Mouse (Mus musculus): Measurements from ENCODE around the gene Trub2. TPM values are rescaled to one million over a fixed set of nuclear protein-coding genes. Genes with fewer than 3 reads are reported as not detected.
A peak's percentile ranks its signal among the peaks of the same experiment; 100 is the strongest.
"Not testable (repeated sequence)": the region's sequence is repeated elsewhere in the genome, so short reads cannot be mapped to it uniquely, and the experiment has no call there.

Gene Trub2
- polyA plus RNA-seq, 1 experiment from 2014 or later, result 30.5 TPM

DNA sequence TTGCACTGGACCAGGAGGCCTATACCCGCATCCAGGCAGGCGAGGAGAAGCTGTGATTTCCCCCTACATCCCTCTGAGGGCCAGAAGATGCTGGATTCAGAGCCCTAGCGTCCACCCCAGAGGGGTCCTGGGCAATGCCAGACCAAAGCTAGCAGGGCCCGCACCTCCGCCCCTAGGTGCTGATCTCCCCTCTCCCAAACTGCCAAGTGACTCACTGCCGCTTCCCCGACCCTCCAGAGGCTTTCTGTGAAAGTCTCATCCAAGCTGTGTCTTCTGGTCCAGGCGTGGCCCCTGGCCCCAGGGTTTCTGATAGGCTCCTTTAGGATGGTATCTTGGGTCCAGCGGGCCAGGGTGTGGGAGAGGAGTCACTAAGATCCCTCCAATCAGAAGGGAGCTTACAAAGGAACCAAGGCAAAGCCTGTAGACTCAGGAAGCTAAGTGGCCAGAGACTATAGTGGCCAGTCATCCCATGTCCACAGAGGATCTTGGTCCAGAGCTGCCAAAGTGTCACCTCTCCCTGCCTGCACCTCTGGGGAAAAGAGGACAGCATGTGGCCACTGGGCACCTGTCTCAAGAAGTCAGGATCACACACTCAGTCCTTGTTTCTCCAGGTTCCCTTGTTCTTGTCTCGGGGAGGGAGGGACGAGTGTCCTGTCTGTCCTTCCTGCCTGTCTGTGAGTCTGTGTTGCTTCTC, 27.5 kb upstream of the Trub2 start:
- no peak overlapping the region for H3K27ac ChIP-seq
- peaks cover 39% of the 10 kb centered on the region for H3K36me3 ChIP-seq
- no peak for ATAC-seq

DNA sequence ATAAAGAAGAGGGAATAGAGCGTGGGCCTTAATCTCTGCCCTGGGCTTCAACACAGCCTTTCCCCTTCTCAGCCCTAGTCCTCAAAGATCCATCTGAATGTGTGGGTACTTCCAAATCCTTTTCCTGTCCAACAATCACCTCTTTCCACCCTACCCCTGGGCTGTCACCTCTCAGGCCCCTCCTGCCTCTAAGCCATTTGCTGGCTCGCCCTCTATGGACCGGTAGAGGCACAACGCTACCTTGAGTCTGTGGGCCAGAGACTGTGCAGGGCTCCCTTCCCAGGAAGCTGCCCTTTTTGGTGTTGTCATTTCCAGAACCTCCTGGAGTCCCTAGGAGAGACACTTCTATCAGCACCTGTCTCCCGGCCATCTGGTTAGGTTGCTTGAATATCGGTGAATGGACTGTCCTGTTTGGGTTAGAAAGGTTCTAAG, 15.1 kb upstream of the Trub2 start:
- peaks cover 31% of the 10 kb centered on the region for H3K36me3 ChIP-seq
- H3K4me1 ChIP-seq (replicated peaks), result peaks cover 11% of the 10 kb centered on the region
- peak overlapping the region; percentile 90 for H3K9ac ChIP-seq
- H3K9me3 ChIP-seq, result no peaks in the 10 kb centered on the region
- ATAC-seq, result peak; percentile 39
- H3K27me3 ChIP-seq (replicated peaks), result no peaks in the 10 kb centered on the region
- WGBS, result 17% methylated on average over 6 of the region's 6 CpGs
- H3K4me2 ChIP-seq (replicated peaks), result peak overlapping the region; percentile 85
- H3K27ac ChIP-seq, result peak overlapping the region; percentile 86; the same call in 1 of the 2 replicates
- peak overlapping the region; percentile 90 for H3K4me3 ChIP-seq (replicated peaks)

More for the DNA sequence above, 27.5 kb upstream of the Trub2 start:
- no peaks in the 10 kb centered on the region for H3K27me3 ChIP-seq (replicated peaks)
- no peak overlapping the region for H3K4me3 ChIP-seq (replicated peaks)
- H3K4me1 ChIP-seq (replicated peaks), result peaks cover 6% of the 10 kb centered on the region
- H3K9me3 ChIP-seq, result no peaks in the 10 kb centered on the region
- 80% methylated on average over 11 of the region's 11 CpGs for WGBS
- H3K9ac ChIP-seq, result no peak overlapping the region
- H3K4me2 ChIP-seq (replicated peaks), result no peak overlapping the region

DNA sequence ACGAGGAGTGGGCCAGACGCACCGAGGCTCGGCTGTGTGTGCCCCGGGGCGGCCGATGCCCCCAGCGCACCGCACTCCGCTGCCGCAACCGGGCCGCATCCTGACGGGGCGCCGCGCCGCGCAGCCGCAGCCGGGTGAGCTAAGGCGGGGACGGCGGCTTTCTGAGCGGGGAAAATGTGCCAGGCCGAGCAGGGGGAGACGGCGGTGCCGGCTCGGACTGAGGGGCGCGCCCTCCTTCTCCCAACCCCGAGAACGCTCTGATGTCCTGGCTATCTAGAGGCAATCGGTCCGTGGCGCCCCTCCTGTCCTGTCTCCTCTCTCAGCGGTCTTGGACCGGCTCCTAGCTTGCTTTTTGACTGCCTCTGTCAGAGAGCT, 14.5 kb upstream of the Trub2 start:
- peaks cover 11% of the 10 kb centered on the region for H3K4me1 ChIP-seq (replicated peaks)
- WGBS, result under 1% methylated on average over 30 of the region's 39 CpGs
- H3K27ac ChIP-seq, result peak overlapping the region; percentile 86
- ATAC-seq, result peak; percentile 57
- peak overlapping the region; percentile 85 for H3K4me2 ChIP-seq (replicated peaks)
- H3K9ac ChIP-seq, result peak overlapping the region; percentile 90
- H3K27me3 ChIP-seq (replicated peaks), result no peaks in the 10 kb centered on the region
- peak overlapping the region; percentile 90 for H3K4me3 ChIP-seq (replicated peaks)
- peaks cover 25% of the 10 kb centered on the region for H3K36me3 ChIP-seq
- no peaks in the 10 kb centered on the region for H3K9me3 ChIP-seq

- H3K9ac ChIP-seq, result peak within 1 kb of the TSS; percentile 90
- no peaks in the 10 kb centered on the region for H3K9me3 ChIP-seq
- WGBS, result 5% methylated on average over 28 of the region's 28 CpGs
- peaks cover 11% of the 10 kb centered on the region for H3K4me1 ChIP-seq (replicated peaks)
- peak within 1 kb of the TSS; percentile 85 for H3K4me2 ChIP-seq (replicated peaks)
- H3K36me3 ChIP-seq, result peaks cover 21% of the 10 kb centered on the region
- H3K4me3 ChIP-seq (replicated peaks), result peak within 1 kb of the TSS; percentile 90
- H3K27me3 ChIP-seq (replicated peaks), result no peaks in the 10 kb centered on the region
- peak; percentile 98 for ATAC-seq
- peak within 1 kb of the TSS; percentile 86 for H3K27ac ChIP-seq
Measured at GRCm38 (mm10) chr2:29802075-29802826, 13.9 kb upstream of the Trub2 start, which contains the start of gene Slc27a4. Gene Slc27a4, plus strand, starts transcription at chr2:29802634.

DNA sequence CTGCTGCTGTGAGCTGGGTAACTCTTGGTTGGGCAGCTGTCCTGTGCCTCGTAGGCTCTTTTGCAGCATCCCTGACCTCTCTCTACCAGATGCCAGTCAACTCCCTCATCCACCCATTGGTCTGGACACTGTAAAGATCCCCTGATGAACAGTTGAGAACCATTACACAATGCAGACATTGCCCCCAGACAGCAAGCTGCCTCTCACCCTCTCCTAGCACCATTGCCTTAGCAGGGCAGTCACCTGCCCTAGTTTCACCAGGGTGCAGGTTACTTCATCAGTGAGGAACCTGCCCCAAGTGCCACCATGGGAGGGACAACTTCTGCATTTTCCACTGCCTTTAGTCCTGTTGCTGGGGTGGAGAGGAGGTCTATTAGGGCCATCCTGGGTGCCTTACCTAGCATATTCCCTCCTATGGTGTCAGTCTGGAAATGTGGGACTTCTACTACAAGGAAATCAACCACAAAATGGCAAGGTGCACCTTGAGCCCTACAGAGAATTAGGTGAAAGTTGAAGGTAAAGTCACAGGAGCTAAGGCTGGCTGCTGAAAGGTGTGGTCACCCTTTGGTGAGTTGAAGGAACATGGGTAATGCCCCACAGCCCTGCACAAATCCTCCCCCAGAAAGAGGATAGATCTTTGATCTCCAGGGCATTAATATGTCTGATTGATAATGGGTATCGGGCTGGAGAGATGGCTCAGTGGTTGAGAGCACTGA, 4.6 kb upstream of the Trub2 start:
- H3K27ac ChIP-seq, result peak overlapping the region; percentile 48; the same call in 1 of the 2 replicates
- 95% methylated on average over 2 of the region's 2 CpGs for WGBS
- ATAC-seq, result peak; percentile 61

GRCm38 (mm10) chr2:29787104-29787917, 991 bp downstream of the Trub2 start, which contains the start of gene Coq4:
Gene Coq4, plus strand, starts transcription at chr2:29787493.
- peak within 1 kb of the TSS; percentile 81 for H3K9ac ChIP-seq
- 2% methylated on average over 31 of the region's 31 CpGs for WGBS
- peak within 1 kb of the TSS; percentile 77 for H3K27ac ChIP-seq
- peak within 1 kb of the TSS; percentile 84 for H3K4me3 ChIP-seq (replicated peaks)
- H3K36me3 ChIP-seq, result peaks cover 33% of the 10 kb centered on the region
- ATAC-seq, result peak; percentile 89
- H3K4me1 ChIP-seq (replicated peaks), result peaks cover 7% of the 10 kb centered on the region; the same call in 1 of the 2 replicates
- no peaks in the 10 kb centered on the region for H3K9me3 ChIP-seq
- peak within 1 kb of the TSS; percentile 86 for H3K4me2 ChIP-seq (replicated peaks)
- no peaks in the 10 kb centered on the region for H3K27me3 ChIP-seq (replicated peaks)

More for the DNA sequence above, 4.6 kb upstream of the Trub2 start:
- H3K9ac ChIP-seq, result no peak overlapping the region
- H3K27me3 ChIP-seq (replicated peaks), result no peaks in the 10 kb centered on the region
- no peaks in the 10 kb centered on the region for H3K9me3 ChIP-seq
- H3K4me1 ChIP-seq (replicated peaks), result no peaks in the 10 kb centered on the region; the same call in 1 of the 2 replicates
- no peak overlapping the region for H3K4me2 ChIP-seq (replicated peaks)
- no peak overlapping the region for H3K4me3 ChIP-seq (replicated peaks)
- H3K36me3 ChIP-seq, result peaks cover 13% of the 10 kb centered on the region; the same call in 1 of the 2 replicates

DNA sequence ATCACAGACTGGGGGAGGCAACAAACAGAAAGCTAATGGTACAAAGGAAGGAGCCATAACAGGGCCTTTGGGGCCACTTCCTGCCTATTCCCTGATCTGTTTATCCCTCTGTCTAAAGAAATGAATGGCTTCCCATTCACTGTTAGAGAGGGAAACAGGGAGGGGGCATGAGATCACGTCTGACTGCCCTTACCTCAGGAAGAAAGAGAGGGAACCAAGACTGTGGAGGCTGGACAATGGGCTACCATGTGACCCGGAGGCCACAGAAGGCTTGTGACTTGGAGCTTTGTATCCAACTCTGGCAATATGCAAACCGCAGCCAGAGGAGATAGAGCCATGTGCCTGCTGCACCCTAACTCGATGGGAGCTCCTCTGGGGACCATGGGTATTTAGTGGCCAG, 4.0 kb downstream of the Trub2 start:
- no peak overlapping the region for H3K4me2 ChIP-seq (replicated peaks)
- WGBS, result 67% methylated on average over 4 of the region's 4 CpGs
- no peaks in the 10 kb centered on the region for H3K9me3 ChIP-seq
- H3K27me3 ChIP-seq (replicated peaks), result no peaks in the 10 kb centered on the region
- no peak overlapping the region; the same call in 1 of the 2 replicates for H3K9ac ChIP-seq
- no peak for ATAC-seq
- H3K36me3 ChIP-seq, result peaks cover 47% of the 10 kb centered on the region
- H3K4me1 ChIP-seq (replicated peaks), result peaks cover 10% of the 10 kb centered on the region
- no peak overlapping the region for H3K27ac ChIP-seq
- no peak overlapping the region for H3K4me3 ChIP-seq (replicated peaks)

- ATAC-seq; H3K4me3 ChIP-seq (replicated peaks); H3K27ac ChIP-seq; H3K4me1 ChIP-seq (replicated peaks); H3K27me3 ChIP-seq (replicated peaks); H3K4me2 ChIP-seq (replicated peaks); H3K9me3 ChIP-seq; H3K9ac ChIP-seq: not testable (repeated sequence)
- H3K36me3 ChIP-seq, result peaks cover 72% of the 10 kb centered on the region
- WGBS, result 93% methylated on average over 2 of the region's 2 CpGs
Measured at GRCm38 (mm10) chr2:29781256-29781655, 7.0 kb downstream of the Trub2 start.

- ATAC-seq, result peak; percentile 79
Measured at GRCm38 (mm10) chr2:29773323-29773722, 15.0 kb downstream of the Trub2 start.

DNA sequence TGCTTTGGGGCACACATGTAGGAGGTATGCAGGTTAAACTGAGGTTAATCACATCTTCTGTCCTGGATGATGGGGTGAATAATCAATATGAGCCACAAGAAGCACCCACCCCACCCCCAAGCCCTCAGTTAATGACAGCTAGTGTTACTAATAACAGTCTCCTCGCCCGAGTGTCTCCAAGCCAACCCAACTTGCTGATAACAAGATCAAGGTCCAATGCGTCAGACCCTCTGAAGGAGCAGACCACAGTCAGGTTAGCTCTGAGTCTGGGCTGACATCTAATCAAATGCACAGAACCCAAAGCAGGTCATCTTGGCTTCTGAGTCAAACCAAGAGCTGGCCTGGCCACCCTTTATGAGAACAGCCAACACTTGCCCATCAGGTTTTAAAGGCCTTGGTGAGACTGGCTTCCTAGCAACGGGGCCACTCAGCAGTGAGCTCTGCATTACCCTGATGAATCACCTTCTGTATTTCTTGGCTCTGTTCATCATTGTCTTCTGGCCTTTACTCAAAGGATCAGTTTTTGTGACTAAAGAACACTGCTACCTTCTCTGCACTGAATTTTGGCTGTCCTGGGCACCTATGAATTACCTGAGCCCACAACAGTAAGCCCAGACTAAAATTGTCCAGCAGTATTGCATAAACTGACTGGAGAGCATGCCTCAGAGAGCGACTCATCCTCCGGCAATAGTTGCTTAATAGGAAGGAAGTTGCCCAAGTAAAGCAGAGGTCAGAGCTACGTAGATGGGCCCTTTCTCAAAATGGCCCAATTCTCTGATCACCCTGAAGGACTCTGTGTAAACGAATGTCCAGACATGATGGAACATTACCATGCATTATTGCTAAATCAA, 16.5 kb downstream of the Trub2 start:
- H3K4me3 ChIP-seq (replicated peaks), result no peak overlapping the region
- peak overlapping the region; percentile 72 for H3K27ac ChIP-seq
- no peaks in the 10 kb centered on the region for H3K27me3 ChIP-seq (replicated peaks)
- H3K36me3 ChIP-seq, result peaks cover 4% of the 10 kb centered on the region; the same call in 1 of the 2 replicates
- H3K9ac ChIP-seq, result no peak overlapping the region
- H3K9me3 ChIP-seq, result no peaks in the 10 kb centered on the region
- WGBS, result 61% methylated on average over 8 of the region's 8 CpGs
- H3K4me1 ChIP-seq (replicated peaks), result 0 out of 2 replicates have a peak, but pooled peaks cover 5% of the 10 kb centered on the region
- ATAC-seq, result peak; percentile 35
- H3K4me2 ChIP-seq (replicated peaks), result no peak overlapping the region

More at GRCm38 (mm10) chr2:29773323-29773722, 15.0 kb downstream of the Trub2 start:
- Histone ChIP-seq H3K9ac (no peak overlapping the region), H3K4me3 (replicated peaks) (no peak overlapping the region), H3K9me3 (no peaks in the 10 kb centered on the region), H3K36me3 (peaks cover 16% of the 10 kb centered on the region), H3K27ac (peak overlapping the region; percentile 59), H3K4me2 (replicated peaks) (no peak overlapping the region), H3K4me1 (replicated peaks) (0 out of 2 replicates have a peak, but pooled peaks cover 5% of the 10 kb centered on the region), H3K27me3 (replicated peaks) (no peaks in the 10 kb centered on the region)
- 64% methylated on average over 4 of the region's 4 CpGs for WGBS

Measured in intestine, embryonic 15.5 days (tissue).